Mouse (Mus musculus): ENCODE results near the gene Dpf3. TPM values are rescaled to one million over a fixed set of nuclear protein-coding genes. Genes with fewer than 3 reads are reported as not detected.
A peak's percentile ranks its signal among the peaks of the same experiment; 100 is the strongest.

The Dpf3 gene
- polyA plus RNA-seq, 1 experiment from 2014 or later, result 23.2 TPM

DNA sequence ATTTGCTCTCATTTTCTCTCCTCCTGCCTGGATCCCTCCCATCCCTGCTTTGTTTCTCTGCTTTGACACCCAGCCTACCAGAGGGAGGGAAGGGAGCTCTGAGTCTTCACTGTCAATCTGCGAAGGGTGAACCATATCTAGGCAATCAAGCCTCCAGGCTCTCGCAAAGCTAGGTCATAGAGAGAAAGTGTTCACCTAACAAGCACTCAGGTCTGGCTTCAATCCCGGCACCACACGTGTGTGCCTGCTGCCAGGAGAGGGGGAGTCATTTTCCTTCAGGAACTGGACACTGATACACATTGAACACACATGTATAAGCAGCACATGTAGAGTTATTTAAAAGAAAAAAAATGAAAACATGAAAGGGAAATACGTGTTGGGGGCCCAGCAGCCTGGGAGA, 254.6 kb downstream of the Dpf3 start:
- no peaks in the 10 kb centered on the region for H3K36me3 ChIP-seq (ENCODE audit: control insufficient read depth, insufficient read depth, low read length)
- WGBS, result 55% methylated on average over 5 of the region's 5 CpGs
- H3K9me3 ChIP-seq (ENCODE audit: control insufficient read depth, low read length), result no peaks in the 10 kb centered on the region; the same call in 1 of the 2 replicates
- H3K4me3 ChIP-seq (ENCODE audit: control insufficient read depth in 1 of 2, insufficient read depth in 1 of 2, low read depth in 1 of 2, low read length in 2 of 2), result no peak overlapping the region
- H3K27ac ChIP-seq (replicated peaks in 1 of 2; ENCODE audit: control insufficient read depth in 1 of 2, insufficient read depth in 1 of 2, low read depth in 2 of 2, low read length in 2 of 2), result no peak overlapping the region
- no peak overlapping the region for H3K4me2 ChIP-seq (ENCODE audit: low read length)
- ATAC-seq (ENCODE audit: insufficient number of reproducible peaks, insufficient read depth, low FRiP score, low read depth), result no peak
- H3K27me3 ChIP-seq (ENCODE audit: control insufficient read depth, insufficient read depth, low read length), result no peaks in the 10 kb centered on the region
- H3K9ac ChIP-seq (ENCODE audit: low read length), result no peak overlapping the region
- H3K4me1 ChIP-seq (ENCODE audit: control insufficient read depth in 2 of 2, insufficient read depth in 2 of 2, low read length in 2 of 2), result peaks cover 11 to 24% of the 10 kb centered on the region in 2 experiments

DNA sequence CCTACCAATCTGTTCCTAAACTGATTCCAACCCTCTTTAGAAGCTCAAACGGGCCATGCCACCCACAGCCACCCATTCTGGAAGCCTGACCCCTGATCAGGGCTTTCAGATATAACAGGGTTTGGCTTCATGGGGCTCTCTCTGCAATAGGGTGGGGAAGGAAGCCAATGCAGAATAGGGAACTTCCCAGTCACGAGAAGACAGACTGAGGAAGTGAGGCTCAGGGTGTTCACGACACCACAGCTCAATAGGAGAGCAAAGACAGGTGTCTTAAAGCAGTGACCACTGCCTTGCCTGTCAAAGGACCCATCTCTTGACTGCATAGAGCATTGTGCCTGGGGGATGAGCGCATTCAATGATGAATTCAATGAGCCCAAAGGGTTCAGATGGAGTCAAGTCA, 256.3 kb downstream of the Dpf3 start:
- no peak overlapping the region for H3K4me3 ChIP-seq (ENCODE audit: control insufficient read depth in 1 of 2, insufficient read depth in 1 of 2, low read depth in 1 of 2, low read length in 2 of 2)
- no peak overlapping the region for H3K9ac ChIP-seq (ENCODE audit: low read length)
- H3K27ac ChIP-seq (replicated peaks in 1 of 2; ENCODE audit: control insufficient read depth in 1 of 2, insufficient read depth in 1 of 2, low read depth in 2 of 2, low read length in 2 of 2), result no peak overlapping the region
- no peak for ATAC-seq (ENCODE audit: insufficient number of reproducible peaks, insufficient read depth, low FRiP score, low read depth)
- H3K4me1 ChIP-seq (ENCODE audit: control insufficient read depth in 2 of 2, insufficient read depth in 2 of 2, low read length in 2 of 2), result peaks cover 17 to 30% of the 10 kb centered on the region in 2 experiments
- H3K36me3 ChIP-seq (ENCODE audit: control insufficient read depth, insufficient read depth, low read length), result no peaks in the 10 kb centered on the region
- WGBS, result 87% methylated on average over 4 of the region's 4 CpGs
- no peaks in the 10 kb centered on the region for H3K27me3 ChIP-seq (ENCODE audit: control insufficient read depth, insufficient read depth, low read length)
- no peak overlapping the region for H3K4me2 ChIP-seq (ENCODE audit: low read length)
- no peaks in the 10 kb centered on the region; the same call in 1 of the 2 replicates for H3K9me3 ChIP-seq (ENCODE audit: control insufficient read depth, low read length)

DNA sequence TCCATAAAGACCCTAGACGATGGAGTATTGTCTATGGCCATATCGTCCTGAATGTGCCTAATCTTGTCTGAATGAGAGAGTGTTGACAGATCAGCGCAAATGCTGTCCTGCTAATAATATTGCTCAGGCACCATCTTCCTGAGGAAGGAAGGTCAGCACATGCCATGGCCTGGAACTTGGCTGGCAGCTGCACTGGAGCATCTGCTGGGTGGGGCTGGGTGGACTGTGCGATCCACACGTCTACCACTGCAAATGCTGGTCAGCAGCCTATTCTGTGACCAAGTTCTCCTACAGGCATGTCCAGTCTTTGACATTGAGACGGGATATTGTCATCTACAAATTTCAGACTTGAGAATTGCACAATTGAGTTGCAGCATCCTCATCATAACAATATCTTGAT, 257.8 kb downstream of the Dpf3 start:
- H3K4me3 ChIP-seq (ENCODE audit: control insufficient read depth in 1 of 2, insufficient read depth in 1 of 2, low read depth in 1 of 2, low read length in 2 of 2), result no peak overlapping the region
- H3K4me1 ChIP-seq (ENCODE audit: control insufficient read depth in 2 of 2, insufficient read depth in 2 of 2, low read length in 2 of 2), result peaks cover 17 to 25% of the 10 kb centered on the region in 2 experiments
- WGBS, result 50% methylated on average over 6 of the region's 6 CpGs
- H3K9ac ChIP-seq (ENCODE audit: low read length), result no peak overlapping the region
- no peak overlapping the region for H3K4me2 ChIP-seq (ENCODE audit: low read length)
- no peak; the same call in 1 of the 2 replicates for ATAC-seq (ENCODE audit: insufficient number of reproducible peaks, insufficient read depth, low FRiP score, low read depth)
- no peaks in the 10 kb centered on the region for H3K36me3 ChIP-seq (ENCODE audit: control insufficient read depth, insufficient read depth, low read length)
- H3K27me3 ChIP-seq (ENCODE audit: control insufficient read depth, insufficient read depth, low read length), result no peaks in the 10 kb centered on the region
- no peaks in the 10 kb centered on the region; the same call in 1 of the 2 replicates for H3K9me3 ChIP-seq (ENCODE audit: control insufficient read depth, low read length)
- no peak overlapping the region for H3K27ac ChIP-seq (replicated peaks in 1 of 2; ENCODE audit: control insufficient read depth in 1 of 2, insufficient read depth in 1 of 2, low read depth in 2 of 2, low read length in 2 of 2)

DNA sequence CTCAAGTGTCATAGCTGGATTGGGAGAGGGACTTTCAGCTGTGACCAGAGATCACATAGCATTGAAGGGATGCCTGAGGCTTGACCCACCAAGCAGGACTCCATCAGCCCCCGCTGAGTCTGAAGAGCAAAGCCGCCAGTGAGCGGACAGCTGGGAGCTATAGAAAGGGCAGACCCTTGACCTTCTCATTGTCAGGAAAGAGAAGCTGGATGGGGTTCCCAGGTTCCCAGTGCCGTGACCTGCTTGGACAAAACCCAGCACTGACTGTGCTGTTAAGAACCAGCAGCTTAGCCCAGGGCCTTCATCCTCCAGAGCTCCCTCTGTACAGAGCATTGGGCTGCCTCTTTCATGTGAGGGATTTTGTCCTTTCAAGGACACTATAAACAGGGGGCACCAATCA, 260.5 kb downstream of the Dpf3 start:
- no peak for ATAC-seq (ENCODE audit: insufficient number of reproducible peaks, insufficient read depth, low FRiP score, low read depth)
- 72% methylated on average over 4 of the region's 4 CpGs for WGBS
- no peaks in the 10 kb centered on the region for H3K27me3 ChIP-seq (ENCODE audit: control insufficient read depth, insufficient read depth, low read length)
- no peak overlapping the region for H3K9ac ChIP-seq (ENCODE audit: low read length)
- no peak overlapping the region for H3K4me3 ChIP-seq (ENCODE audit: control insufficient read depth in 1 of 2, insufficient read depth in 1 of 2, low read depth in 1 of 2, low read length in 2 of 2)
- H3K4me1 ChIP-seq (ENCODE audit: control insufficient read depth in 2 of 2, insufficient read depth in 2 of 2, low read length in 2 of 2), result peaks cover 10 to 12% of the 10 kb centered on the region in 2 experiments
- no peaks in the 10 kb centered on the region for H3K36me3 ChIP-seq (ENCODE audit: control insufficient read depth, insufficient read depth, low read length)
- peak overlapping the region; percentile 4 to 30; a peak in 2 of 4 replicates for H3K27ac ChIP-seq (replicated peaks in 1 of 2; ENCODE audit: control insufficient read depth in 1 of 2, insufficient read depth in 1 of 2, low read depth in 2 of 2, low read length in 2 of 2)
- H3K9me3 ChIP-seq (ENCODE audit: control insufficient read depth, low read length), result no peaks in the 10 kb centered on the region; the same call in 1 of the 2 replicates
- no peak overlapping the region for H3K4me2 ChIP-seq (ENCODE audit: low read length)

DNA sequence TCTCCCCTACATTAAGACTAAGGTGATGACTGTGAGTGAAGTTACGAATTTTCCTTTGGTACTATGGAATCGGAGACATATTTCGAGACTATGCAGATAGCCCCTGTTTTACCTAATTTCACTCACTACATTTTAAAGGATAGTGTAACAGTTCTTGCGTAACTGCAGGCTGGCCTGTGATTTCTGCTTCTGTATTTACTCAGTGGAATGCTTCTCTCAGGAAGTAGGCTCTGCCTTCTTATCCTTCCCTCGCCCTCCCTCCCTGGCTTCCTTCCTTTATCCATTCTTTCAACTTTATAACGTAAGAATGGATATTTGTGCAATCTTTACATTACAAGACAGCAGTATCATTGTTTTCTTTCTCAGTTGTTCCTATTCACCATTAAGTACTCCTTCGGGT, 266.6 kb downstream of the Dpf3 start:
- no peak overlapping the region for H3K9ac ChIP-seq (ENCODE audit: low read length)
- ATAC-seq (ENCODE audit: insufficient number of reproducible peaks, insufficient read depth, low FRiP score, low read depth), result no peak
- H3K36me3 ChIP-seq (ENCODE audit: control insufficient read depth, insufficient read depth, low read length), result no peaks in the 10 kb centered on the region
- H3K9me3 ChIP-seq (ENCODE audit: control insufficient read depth, low read length), result no peaks in the 10 kb centered on the region
- whole genome bisulfite sequencing, result 65% methylated on average over 7 of the region's 7 CpGs
- no peaks in the 10 kb centered on the region for H3K27me3 ChIP-seq (ENCODE audit: control insufficient read depth, insufficient read depth, low read length)
- peaks cover 2 to 4% of the 10 kb centered on the region in 2 experiments; a peak in 2 of 4 replicates for H3K4me1 ChIP-seq (ENCODE audit: control insufficient read depth in 2 of 2, insufficient read depth in 2 of 2, low read length in 2 of 2)
- no peak overlapping the region for H3K4me2 ChIP-seq (ENCODE audit: low read length)
- no peak overlapping the region for H3K4me3 ChIP-seq (ENCODE audit: control insufficient read depth in 1 of 2, insufficient read depth in 1 of 2, low read depth in 1 of 2, low read length in 2 of 2)
- no peak overlapping the region for H3K27ac ChIP-seq (replicated peaks in 1 of 2; ENCODE audit: control insufficient read depth in 1 of 2, insufficient read depth in 1 of 2, low read depth in 2 of 2, low read length in 2 of 2)

DNA sequence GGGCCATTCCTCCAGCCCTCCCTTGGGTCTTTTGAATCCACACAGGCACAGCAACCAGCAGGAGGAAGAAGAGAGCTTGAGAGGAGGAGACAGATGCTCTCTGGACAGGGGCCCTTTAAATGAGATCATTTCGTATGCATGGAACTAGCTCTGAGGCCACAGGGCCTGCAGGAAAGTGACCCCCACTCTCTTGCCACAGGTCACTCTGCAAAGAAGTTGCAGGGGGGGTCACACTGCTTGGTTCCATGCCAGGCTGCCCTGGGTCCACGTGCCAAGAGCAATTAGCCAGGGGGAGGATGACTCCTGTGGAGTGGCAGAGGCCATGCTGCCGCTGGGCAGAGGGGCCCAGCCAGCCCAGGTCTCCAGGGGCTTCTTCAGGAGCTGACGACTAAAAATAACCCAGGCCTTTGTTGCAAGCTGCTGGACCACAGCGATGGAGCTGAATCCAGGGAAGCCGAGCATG, 273.6 kb downstream of the Dpf3 start:
- Histone ChIP-seq H3K27ac (replicated peaks in 1 of 2; ENCODE audit: control insufficient read depth in 1 of 2, insufficient read depth in 1 of 2, low read depth in 2 of 2, low read length in 2 of 2) (peak overlapping the region; percentile 76 to 78), H3K27me3 (ENCODE audit: control insufficient read depth, insufficient read depth, low read length) (no peaks in the 10 kb centered on the region), H3K9me3 (ENCODE audit: control insufficient read depth, low read length) (no peaks in the 10 kb centered on the region), H3K9ac (ENCODE audit: low read length) (peak overlapping the region; percentile 28; the same call in 1 of the 2 replicates), H3K4me1 (ENCODE audit: control insufficient read depth in 2 of 2, insufficient read depth in 2 of 2, low read length in 2 of 2) (peaks cover 32 to 46% of the 10 kb centered on the region in 2 experiments), H3K36me3 (ENCODE audit: control insufficient read depth, insufficient read depth, low read length) (no peaks in the 10 kb centered on the region), H3K4me2 (ENCODE audit: low read length) (peak overlapping the region; percentile 31; the same call in 1 of the 2 replicates), H3K4me3 (ENCODE audit: control insufficient read depth in 1 of 2, insufficient read depth in 1 of 2, low read depth in 1 of 2, low read length in 2 of 2) (no peak overlapping the region)
- peak; percentile 28; the same call in 1 of the 2 replicates for ATAC-seq (ENCODE audit: insufficient number of reproducible peaks, insufficient read depth, low FRiP score, low read depth)
- 14% methylated on average over 6 of the region's 6 CpGs for WGBS

DNA sequence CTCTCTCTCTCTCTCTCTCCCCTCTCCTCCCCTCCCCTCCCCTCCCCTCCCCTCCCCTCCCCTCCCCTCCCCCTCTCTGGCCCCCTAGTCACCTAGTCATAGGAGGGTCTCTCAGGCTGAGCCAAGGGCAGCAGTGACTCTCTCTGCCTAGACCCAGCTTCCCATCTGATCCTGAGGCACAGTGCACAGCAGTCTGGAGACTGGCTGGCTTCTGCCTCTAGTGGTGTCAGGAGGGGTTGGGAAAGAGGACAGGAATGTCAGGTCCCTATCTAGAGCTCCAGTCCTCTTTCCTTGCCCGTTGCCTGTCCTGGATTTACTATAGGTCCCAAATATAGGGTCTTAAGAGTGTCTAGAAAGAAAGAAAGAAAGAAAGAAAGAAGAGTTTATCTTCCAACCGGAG, 275.5 kb downstream of the Dpf3 start:
- no peak overlapping the region for H3K4me3 ChIP-seq (ENCODE audit: control insufficient read depth in 1 of 2, insufficient read depth in 1 of 2, low read depth in 1 of 2, low read length in 2 of 2)
- no peaks in the 10 kb centered on the region for H3K27me3 ChIP-seq (ENCODE audit: control insufficient read depth, insufficient read depth, low read length)
- WGBS, result 45% methylated on average over 2 of the region's 2 CpGs
- H3K36me3 ChIP-seq (ENCODE audit: control insufficient read depth, insufficient read depth, low read length), result no peaks in the 10 kb centered on the region
- peaks cover 45 to 62% of the 10 kb centered on the region in 2 experiments for H3K4me1 ChIP-seq (ENCODE audit: control insufficient read depth in 2 of 2, insufficient read depth in 2 of 2, low read length in 2 of 2)
- H3K27ac ChIP-seq (replicated peaks in 1 of 2; ENCODE audit: control insufficient read depth in 1 of 2, insufficient read depth in 1 of 2, low read depth in 2 of 2, low read length in 2 of 2), result no peak overlapping the region
- no peaks in the 10 kb centered on the region for H3K9me3 ChIP-seq (ENCODE audit: control insufficient read depth, low read length)
- H3K9ac ChIP-seq (ENCODE audit: low read length), result no peak overlapping the region
- ATAC-seq (ENCODE audit: insufficient number of reproducible peaks, insufficient read depth, low FRiP score, low read depth), result no peak
- no peak overlapping the region for H3K4me2 ChIP-seq (ENCODE audit: low read length)
